Mouse (Mus musculus): ENCODE data around the gene Tmem201. TPM values are rescaled to one million over a fixed set of nuclear protein-coding genes. Genes with fewer than 3 reads are reported as not detected.

Gene Tmem201
- polyA plus RNA-seq, 1 experiment from 2014 or later = 13.8 TPM

- ATAC-seq = peak; percentile 74
- Histone ChIP-seq H3K27me3 (replicated peaks) (no peaks in the 10 kb centered on the region), H3K27ac (no peak overlapping the region), H3K4me3 (no peak overlapping the region), H3K9ac (no peak overlapping the region), H3K4me1 (peaks cover 5% of the 10 kb centered on the region; the same call in 1 of the 2 replicates), H3K9me3 (replicated peaks) (no peaks in the 10 kb centered on the region), H3K36me3 (peaks cover 10% of the 10 kb centered on the region), H3K4me2 (no peak overlapping the region)
- WGBS (ENCODE audit: insufficient replicate concordance) = 15% methylated on average over 5 of the region's 5 CpGs
These were observed 27.3 kb downstream of the Tmem201 start for GRCm38 (mm10) chr4:149710510-149710909.

- H3K4me1 ChIP-seq = peaks cover 26% of the 10 kb centered on the region
- H3K9ac ChIP-seq = no peak overlapping the region
- H3K36me3 ChIP-seq = no peaks in the 10 kb centered on the region
- 0 out of 2 replicates have a peak, but pooled peaks cover 2% of the 10 kb centered on the region for H3K27me3 ChIP-seq (replicated peaks)
- H3K4me2 ChIP-seq = no peak overlapping the region
- ATAC-seq = no peak
- 78% methylated on average over 8 of the region's 8 CpGs for WGBS (ENCODE audit: insufficient replicate concordance)
- H3K9me3 ChIP-seq (replicated peaks) = no peaks in the 10 kb centered on the region
- no peak overlapping the region for H3K27ac ChIP-seq
- H3K4me3 ChIP-seq = no peak overlapping the region
These were observed 31.9 kb downstream of the Tmem201 start for GRCm38 (mm10) chr4:149705941-149706340.

- Histone ChIP-seq H3K4me1 (peaks cover 26% of the 10 kb centered on the region), H3K9me3 (replicated peaks) (no peaks in the 10 kb centered on the region), H3K4me3 (no peak overlapping the region), H3K9ac (no peak overlapping the region), H3K27me3 (replicated peaks) (0 out of 2 replicates have a peak, but pooled peaks cover 6% of the 10 kb centered on the region), H3K4me2 (no peak overlapping the region), H3K27ac (no peak overlapping the region), H3K36me3 (no peaks in the 10 kb centered on the region)
- WGBS (ENCODE audit: insufficient replicate concordance) = 35% methylated on average over 7 of the region's 7 CpGs
- no peak for ATAC-seq
These were observed 32.5 kb downstream of the Tmem201 start for GRCm38 (mm10) chr4:149705298-149705697.

- Histone ChIP-seq H3K27ac (peak within 1 kb of the TSS; percentile 15; the same call in 1 of the 2 replicates), H3K4me3 (no peak within 1 kb of the TSS), H3K4me2 (peak within 1 kb of the TSS; percentile 37), H3K27me3 (replicated peaks) (peaks cover 12% of the 10 kb centered on the region; the same call in 1 of the 2 replicates), H3K4me1 (peaks cover 38% of the 10 kb centered on the region), H3K9ac (no peak within 1 kb of the TSS), H3K9me3 (replicated peaks) (no peaks in the 10 kb centered on the region), H3K36me3 (no peaks in the 10 kb centered on the region)
- WGBS (ENCODE audit: insufficient replicate concordance) = 29% methylated on average over 19 of the region's 19 CpGs
- no peak for ATAC-seq
These were observed 35.4 kb downstream of the Tmem201 start, which contains the start of gene Pik3cd for GRCm38 (mm10) chr4:149702210-149702979. TSS of gene Pik3cd (minus strand) at chr4:149702571.

GRCm38 (mm10) chr4:149701426-149702209, 36.2 kb downstream of the Tmem201 start:
- H3K36me3 ChIP-seq = no peaks in the 10 kb centered on the region
- peak; percentile 40; the same call in 1 of the 2 replicates for ATAC-seq
- H3K4me2 ChIP-seq = peak overlapping the region; percentile 37; the same call in 1 of the 2 replicates
- 50% methylated on average over 18 of the region's 18 CpGs for WGBS (ENCODE audit: insufficient replicate concordance)
- H3K27ac ChIP-seq = 0 out of 2 replicates have a peak overlapping the region, but pooled peaks have one; percentile 15
- no peak overlapping the region for H3K4me3 ChIP-seq
- H3K9ac ChIP-seq = no peak overlapping the region
- H3K9me3 ChIP-seq (replicated peaks) = no peaks in the 10 kb centered on the region
- H3K27me3 ChIP-seq (replicated peaks) = peaks cover 18% of the 10 kb centered on the region; the same call in 1 of the 2 replicates
- H3K4me1 ChIP-seq = peaks cover 46% of the 10 kb centered on the region

DNA sequence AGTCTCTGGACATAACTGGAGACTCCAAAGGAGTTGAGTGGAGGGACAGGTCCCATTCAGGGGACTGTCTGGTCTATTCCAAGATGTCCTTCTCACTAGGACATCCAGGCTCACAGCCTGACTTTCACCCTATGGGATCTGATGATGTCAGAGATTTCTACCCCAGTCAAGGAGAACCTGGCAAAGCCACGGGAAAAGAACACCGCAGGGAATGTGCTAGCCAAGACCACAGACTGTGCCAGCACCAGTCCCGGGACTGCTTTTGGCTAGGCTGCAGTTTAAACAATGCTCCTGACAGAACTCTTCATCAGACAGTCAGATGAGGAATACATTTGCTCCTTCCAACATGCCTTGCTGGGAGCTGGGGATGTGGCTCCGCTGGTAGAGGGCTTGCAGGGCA, 37.9 kb downstream of the Tmem201 start:
- Histone ChIP-seq H3K4me3 (no peak overlapping the region), H3K9me3 (replicated peaks) (no peaks in the 10 kb centered on the region), H3K36me3 (no peaks in the 10 kb centered on the region), H3K9ac (no peak overlapping the region), H3K4me1 (peaks cover 48% of the 10 kb centered on the region), H3K27me3 (replicated peaks) (peaks cover 20% of the 10 kb centered on the region; the same call in 1 of the 2 replicates), H3K4me2 (peak overlapping the region; percentile 3; the same call in 1 of the 2 replicates), H3K27ac (no peak overlapping the region)
- ATAC-seq = no peak
- 76% methylated on average over 4 of the region's 4 CpGs for WGBS (ENCODE audit: insufficient replicate concordance)

DNA sequence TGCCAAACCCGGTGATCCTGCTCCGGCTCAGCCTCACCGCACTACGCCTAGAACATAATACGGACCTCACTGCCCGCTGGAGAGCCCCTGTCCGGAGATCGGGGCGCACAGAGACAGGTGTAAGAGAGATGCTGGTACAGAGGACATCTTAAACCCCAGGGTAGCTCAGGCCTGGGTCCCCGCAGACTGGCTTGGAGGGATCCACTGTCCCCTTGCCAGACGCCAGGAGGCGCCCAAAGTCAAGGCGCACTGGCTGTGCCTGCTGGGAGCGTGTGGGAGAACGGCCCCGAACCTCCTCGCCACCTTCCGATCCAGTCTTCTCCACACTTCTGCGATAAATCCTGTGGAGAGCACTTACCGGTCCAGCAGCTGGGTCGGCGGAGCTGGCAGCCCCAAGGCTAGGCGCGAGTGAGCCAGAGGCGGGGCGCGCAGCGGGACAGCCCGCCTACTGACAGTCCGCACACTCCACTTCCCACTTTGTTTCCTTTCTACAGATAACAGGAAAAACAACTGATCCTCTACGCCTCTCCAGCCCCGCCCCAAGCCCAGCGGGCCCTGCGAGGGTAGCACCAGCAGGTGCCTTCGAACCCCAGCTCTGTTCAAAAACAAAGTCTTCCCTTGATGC, 39.5 kb downstream of the Tmem201 start:
- peak overlapping the region; percentile 64 for H3K4me3 ChIP-seq
- ATAC-seq = peak; percentile 81
- no peaks in the 10 kb centered on the region for H3K36me3 ChIP-seq
- H3K4me1 ChIP-seq = peaks cover 48% of the 10 kb centered on the region
- H3K9me3 ChIP-seq (replicated peaks) = no peaks in the 10 kb centered on the region
- peak overlapping the region; percentile 68 for H3K27ac ChIP-seq
- H3K27me3 ChIP-seq (replicated peaks) = peaks cover 20% of the 10 kb centered on the region; the same call in 1 of the 2 replicates
- under 1% methylated on average over 35 of the region's 35 CpGs for WGBS (ENCODE audit: insufficient replicate concordance)
- peak overlapping the region; percentile 87 for H3K4me2 ChIP-seq
- peak overlapping the region; percentile 73 for H3K9ac ChIP-seq

GRCm38 (mm10) chr4:149697506-149698196, 40.2 kb downstream of the Tmem201 start:
- Histone ChIP-seq H3K9me3 (replicated peaks) (no peaks in the 10 kb centered on the region), H3K27me3 (replicated peaks) (peaks cover 20% of the 10 kb centered on the region; the same call in 1 of the 2 replicates), H3K9ac (peak overlapping the region; percentile 73), H3K4me3 (peak overlapping the region; percentile 64), H3K4me2 (peak overlapping the region; percentile 87), H3K4me1 (peaks cover 47% of the 10 kb centered on the region), H3K27ac (peak overlapping the region; percentile 68), H3K36me3 (no peaks in the 10 kb centered on the region)
- WGBS (ENCODE audit: insufficient replicate concordance) = 5% methylated on average over 15 of the region's 15 CpGs
- peak; percentile 36 for ATAC-seq

- ATAC-seq = no peak
- WGBS (ENCODE audit: insufficient replicate concordance) = 20% methylated on average over 16 of the region's 16 CpGs
- peaks cover 48% of the 10 kb centered on the region for H3K4me1 ChIP-seq
- peak overlapping the region; percentile 64; the same call in 1 of the 2 replicates for H3K4me3 ChIP-seq
- H3K9me3 ChIP-seq (replicated peaks) = no peaks in the 10 kb centered on the region
- peak overlapping the region; percentile 18; the same call in 1 of the 2 replicates for H3K9ac ChIP-seq
- H3K4me2 ChIP-seq = peak overlapping the region; percentile 87
- H3K36me3 ChIP-seq = no peaks in the 10 kb centered on the region
- H3K27ac ChIP-seq = no peak overlapping the region
- peaks cover 20% of the 10 kb centered on the region; the same call in 1 of the 2 replicates for H3K27me3 ChIP-seq (replicated peaks)
These were observed 41.5 kb downstream of the Tmem201 start for GRCm38 (mm10) chr4:149696189-149696971.

GRCm38 (mm10) chr4:149691368-149691767, 46.5 kb downstream of the Tmem201 start:
- no peaks in the 10 kb centered on the region for H3K9me3 ChIP-seq (replicated peaks)
- no peak overlapping the region for H3K4me3 ChIP-seq
- no peak for ATAC-seq
- peak overlapping the region; percentile 42 for H3K4me2 ChIP-seq
- no peak overlapping the region; the same call in 1 of the 2 replicates for H3K9ac ChIP-seq
- 0 out of 2 replicates have a peak, but pooled peaks cover 3% of the 10 kb centered on the region for H3K27me3 ChIP-seq (replicated peaks)
- H3K36me3 ChIP-seq = no peaks in the 10 kb centered on the region
- H3K4me1 ChIP-seq = peaks cover 35% of the 10 kb centered on the region
- peak overlapping the region; percentile 61 for H3K27ac ChIP-seq
- WGBS (ENCODE audit: insufficient replicate concordance) = 52% methylated on average over 8 of the region's 8 CpGs

All from liver, embryonic 12.5 days (tissue).